Mouse (Mus musculus): Measurements from ENCODE around the gene Glipr1l2.
"Not testable (repeated sequence)": the region's sequence is repeated elsewhere in the genome, so short reads cannot be mapped to it uniquely, and the experiment has no call there.

Gene Glipr1l2

GRCm38 (mm10) chr10:112083157-112083556, at the start of gene Glipr1l2:
TSS of gene Glipr1l2 (plus strand) at chr10:112083354.
- DNase-seq (ENCODE audit: low read depth, low spot score), result no peak

GRCm38 (mm10) chr10:112043523-112043922, 39.6 kb upstream of the Glipr1l2 start:
- DNase-seq (ENCODE audit: low read depth, low spot score), result not testable (repeated sequence)

- not testable (repeated sequence) for DNase-seq (ENCODE audit: low read depth, low spot score)
These were observed 38.9 kb upstream of the Glipr1l2 start for GRCm38 (mm10) chr10:112044283-112044682.

- peak; percentile 25 for DNase-seq (ENCODE audit: low read depth, low spot score)
These were observed 31.9 kb upstream of the Glipr1l2 start for GRCm38 (mm10) chr10:112051220-112051619.

- DNase-seq (ENCODE audit: low read depth, low spot score), result peak; percentile 4
These were observed 31.2 kb upstream of the Glipr1l2 start for GRCm38 (mm10) chr10:112051956-112052355.

- peak; percentile 48 for DNase-seq (ENCODE audit: low read depth, low spot score)
These were observed 23.2 kb upstream of the Glipr1l2 start, which contains the start of gene Glipr1l1 for GRCm38 (mm10) chr10:112059702-112060582. TSS of gene Glipr1l1 (plus strand) at chr10:112060189.

GRCm38 (mm10) chr10:112060583-112060934, 22.6 kb upstream of the Glipr1l2 start:
- DNase-seq (ENCODE audit: low read depth, low spot score), result not testable (repeated sequence)

- DNase-seq (ENCODE audit: low read depth, low spot score), result no peak
These were observed 3.1 kb upstream of the Glipr1l2 start for GRCm38 (mm10) chr10:112080044-112080443.

GRCm38 (mm10) chr10:112105785-112106184, 22.6 kb downstream of the Glipr1l2 start:
- DNase-seq (ENCODE audit: low read depth, low spot score), result peak; percentile 69

GRCm38 (mm10) chr10:112110401-112110800, 27.2 kb downstream of the Glipr1l2 start:
- DNase-seq (ENCODE audit: low read depth, low spot score), result no peak

- DNase-seq (ENCODE audit: low read depth, low spot score), result not testable (repeated sequence)
These were observed 41.9 kb downstream of the Glipr1l2 start for GRCm38 (mm10) chr10:112125090-112125489.

- not testable (repeated sequence) for DNase-seq (ENCODE audit: low read depth, low spot score)
These were observed 44.6 kb downstream of the Glipr1l2 start for GRCm38 (mm10) chr10:112127682-112128230.

- no peak for DNase-seq (ENCODE audit: low read depth, low spot score)
These were observed 49.0 kb downstream of the Glipr1l2 start for GRCm38 (mm10) chr10:112132194-112132593.

- peak; percentile 24 for DNase-seq (ENCODE audit: low read depth, low spot score)
These were observed 55.1 kb downstream of the Glipr1l2 start for GRCm38 (mm10) chr10:112138050-112138870.

GRCm38 (mm10) chr10:112138871-112139430, 55.8 kb downstream of the Glipr1l2 start:
- no peak for DNase-seq (ENCODE audit: low read depth, low spot score)

- DNase-seq (ENCODE audit: low read depth, low spot score), result no peak
These were observed 56.7 kb downstream of the Glipr1l2 start for GRCm38 (mm10) chr10:112139834-112140233.

Measured in CD4-positive, CD25-positive, alpha-beta regulatory T cell, adult 2 months (primary cell).